Mouse (Mus musculus) forebrain, embryonic 11.5 days (tissue): ENCODE measurements around the gene Zfyve1. TPM values are rescaled to one million over a fixed set of nuclear protein-coding genes. Genes with fewer than 3 reads are reported as not detected.
"Not testable (repeated sequence)": the region's sequence is repeated elsewhere in the genome, so short reads cannot be mapped to it uniquely, and the experiment has no call there.

Experiments used
- ATAC-seq: fragments of 200-750 bp; cut with Nextera tagmentation; replicated peaks from 2 replicates; pipeline ENCODE4 v1.8.0; 2017; ENCODE audit warnings: moderate TSS enrichment; ENCODE audit not compliant: low FRiP score
- DNase-seq: peaks from one replicate; pipeline ENCODE4 v3.0.0-alpha.2; 2017; ENCODE audit warnings: low spot score
- H3K27ac ChIP-seq: fragments of 300-500 bp; sonication (generic); 2 replicates; pipeline ENCODE4 v1.5.1; 2014; ENCODE audit warnings: low read depth, low read length
- H3K27me3 ChIP-seq: fragments of 300-500 bp; sonication (generic); 2 replicates; pipeline ENCODE4 v1.6.1; 2014; ENCODE audit warnings: mild to moderate bottlenecking, low read length, mixed read lengths; ENCODE audit not compliant: control insufficient read depth, insufficient read depth
- H3K36me3 ChIP-seq: fragments of 300-500 bp; sonication (generic); 2 replicates; pipeline ENCODE4 v1.6.1; 2014; ENCODE audit warnings: mild to moderate bottlenecking, low read length, moderate library complexity, mixed read lengths; ENCODE audit not compliant: control insufficient read depth, insufficient read depth
- H3K4me1 ChIP-seq: fragments of 300-500 bp; sonication (generic); replicated peaks from 2 replicates; pipeline ENCODE4 v1.6.1; 2014; ENCODE audit warnings: low read length, mixed read lengths; ENCODE audit not compliant: control insufficient read depth, insufficient read depth
- H3K4me2 ChIP-seq: fragments of 300-500 bp; sonication (generic); 2 replicates; pipeline ENCODE4 v1.6.1; 2014; ENCODE audit warnings: low read depth, mild to moderate bottlenecking, low read length, moderate library complexity, mixed read lengths; ENCODE audit not compliant: severe bottlenecking
- H3K4me3 ChIP-seq: fragments of 300-500 bp; sonication (generic); 2 replicates; pipeline ENCODE4 v1.5.1; 2014; ENCODE audit warnings: low read depth, low read length
- H3K9ac ChIP-seq: fragments of 300-500 bp; sonication (generic); 2 replicates; pipeline ENCODE4 v1.6.1; 2014; ENCODE audit warnings: low read length
- H3K9me3 ChIP-seq: fragments of 300-500 bp; sonication (generic); 2 replicates; pipeline ENCODE4 v1.6.1; 2016; ENCODE audit warnings: low read length, mixed read lengths; ENCODE audit not compliant: control insufficient read depth
- WGBS: fragments of 180-500 bp; shearing (Covaris S2); extraction: QIAGEN DNeasy Blood & Tissue Kit; methylation state at CpG from one replicate; pipeline ENCODE4 v1.1.7; 2014; 5-methylcytosine and 5-hydroxymethylcytosine counted together
- polyA plus RNA-seq: library from polyadenylated mRNA; unstranded; fragments of >200 nt; fragmentation: Nextera tagmentation; extraction: Ambion mirVana; gene quantifications from 2 replicates; pipeline ENCODE4 v1.2.1, GENCODE M21; 2014

The Zfyve1 gene
- 24.8 and 24.9 TPM in 2 replicates for polyA plus RNA-seq

DNA sequence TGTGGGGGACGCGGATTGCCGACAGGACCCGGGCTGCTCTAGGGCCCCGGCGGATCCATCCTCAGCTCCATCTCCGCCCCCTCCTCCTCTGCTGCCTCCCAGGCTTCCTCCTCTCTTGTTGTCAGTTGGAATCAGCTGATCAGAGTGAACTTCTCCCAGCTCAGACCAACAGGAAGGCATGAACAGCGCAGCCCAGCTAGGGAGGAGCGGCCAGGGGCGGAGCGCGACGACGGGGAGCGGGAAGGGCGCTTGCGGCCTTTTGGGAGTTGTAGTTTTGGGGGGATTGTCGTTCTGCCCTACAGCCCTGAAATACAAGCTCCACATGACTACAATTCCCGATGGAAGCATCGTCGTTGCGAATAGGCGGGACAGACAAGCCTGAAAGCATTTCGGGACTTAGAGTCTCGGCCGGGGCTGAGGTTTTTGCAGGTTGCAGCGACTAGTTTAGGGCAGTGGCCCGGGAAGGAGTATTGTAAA, at the start of gene Zfyve1:
Zfyve1 (minus strand) TSS at position 198 of the 477 bp plus-strand sequence.
- Histone ChIP-seq H3K9ac (peak within 1 kb of the TSS; percentile 94), H3K27me3 (no peaks in the 10 kb centered on the region), H3K36me3 (peaks cover 4% of the 10 kb centered on the region; the same call in 1 of the 2 replicates), H3K4me1 (no peaks in the 10 kb centered on the region; the same call in 1 of the 2 replicates), H3K9me3 (no peaks in the 10 kb centered on the region), H3K4me3 (peak within 1 kb of the TSS; percentile 76), H3K27ac (peak within 1 kb of the TSS; percentile 73), H3K4me2 (peak within 1 kb of the TSS; percentile 67)
- WGBS: under 1% methylated on average over 28 of the region's 28 CpGs
- ATAC-seq (peak; percentile 99), DNase-seq (peak; percentile 96)

DNA sequence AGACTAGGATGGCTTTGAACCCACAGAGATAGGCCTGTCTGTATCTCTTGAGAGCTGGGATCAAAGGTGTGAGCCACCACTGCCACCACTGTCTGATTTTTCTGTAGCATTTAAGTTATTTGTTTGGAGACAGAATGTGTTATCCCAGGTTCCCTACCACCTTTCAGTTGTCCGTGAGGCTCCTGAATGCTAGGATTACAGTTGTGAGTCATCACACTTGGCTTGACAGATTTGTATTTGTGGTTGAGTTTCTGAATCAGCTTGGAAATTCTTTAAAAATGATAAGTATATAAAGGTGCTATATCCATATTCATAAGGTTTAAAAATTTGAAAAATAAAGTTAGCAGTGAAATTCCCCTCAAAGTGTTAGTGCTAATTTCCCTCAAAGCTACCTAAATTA, 46.1 kb upstream of the Zfyve1 start:
- Histone ChIP-seq H3K27me3 (no peaks in the 10 kb centered on the region), H3K9ac (no peak overlapping the region), H3K4me1 (no peaks in the 10 kb centered on the region), H3K36me3 (peaks cover 16% of the 10 kb centered on the region), H3K9me3 (no peaks in the 10 kb centered on the region), H3K27ac (no peak overlapping the region), H3K4me2 (no peak overlapping the region), H3K4me3 (no peak overlapping the region)
- DNase-seq (no peak), ATAC-seq (no peak)
- 90% methylated on average over 1 of the region's 1 CpGs for WGBS

DNA sequence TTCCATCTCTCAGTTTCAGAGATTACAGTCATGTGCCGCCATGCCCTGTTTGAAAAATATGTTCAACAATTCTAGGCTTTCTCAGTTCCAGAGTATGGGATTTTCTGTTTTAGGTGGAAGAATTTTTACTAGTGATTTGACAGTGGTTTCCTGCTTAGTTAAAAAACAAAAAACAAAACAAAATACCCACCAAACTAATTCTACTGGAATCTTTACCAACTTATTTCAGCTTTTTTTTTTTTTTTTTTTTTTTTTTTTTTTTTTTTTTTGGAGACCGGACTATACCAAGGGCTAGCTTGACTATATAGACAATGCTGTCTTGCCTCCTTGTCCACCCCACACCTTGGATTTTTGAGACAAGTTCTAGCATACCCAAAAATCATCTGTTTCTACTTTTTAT, 44.2 kb upstream of the Zfyve1 start:
- DNase-seq: no peak
- no peaks in the 10 kb centered on the region for H3K4me1 ChIP-seq
- H3K36me3 ChIP-seq: peaks cover 13% of the 10 kb centered on the region
- H3K4me3 ChIP-seq: no peak overlapping the region
- H3K9me3 ChIP-seq: no peaks in the 10 kb centered on the region
- no peak for ATAC-seq
- no peaks in the 10 kb centered on the region for H3K27me3 ChIP-seq
- no peak overlapping the region for H3K9ac ChIP-seq
- H3K27ac ChIP-seq: no peak overlapping the region
- WGBS: 97% methylated on average over 2 of the region's 2 CpGs
- H3K4me2 ChIP-seq: no peak overlapping the region

DNA sequence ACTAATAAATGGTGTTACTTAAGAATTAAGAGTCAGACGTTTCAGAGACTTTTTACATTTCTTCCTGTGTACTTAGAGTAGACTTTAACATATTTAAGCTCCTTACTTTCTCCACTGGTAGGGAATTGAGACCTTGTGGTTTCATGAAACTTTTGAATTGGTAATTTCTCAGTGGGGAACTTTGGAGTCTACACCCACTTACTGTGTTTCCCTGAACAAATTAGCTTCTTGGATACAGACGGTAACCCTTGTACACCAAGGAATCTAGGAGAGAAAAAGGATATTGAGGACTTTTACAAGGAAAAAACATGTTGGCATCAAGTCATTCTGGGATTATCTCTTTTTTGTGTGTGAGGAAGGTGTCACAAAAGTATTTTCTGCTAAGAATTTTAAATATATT, 36.8 kb upstream of the Zfyve1 start:
- Histone ChIP-seq H3K4me2 (peak overlapping the region; percentile 63; the same call in 1 of the 2 replicates), H3K27me3 (no peaks in the 10 kb centered on the region), H3K9me3 (no peaks in the 10 kb centered on the region), H3K27ac (no peak overlapping the region), H3K4me1 (no peaks in the 10 kb centered on the region; the same call in 1 of the 2 replicates), H3K36me3 (no peaks in the 10 kb centered on the region; the same call in 1 of the 2 replicates), H3K4me3 (peak overlapping the region; percentile 91; the same call in 1 of the 2 replicates), H3K9ac (no peak overlapping the region)
- ATAC-seq (no peak), DNase-seq (no peak)
- WGBS: 55% methylated on average over 2 of the region's 2 CpGs

DNA sequence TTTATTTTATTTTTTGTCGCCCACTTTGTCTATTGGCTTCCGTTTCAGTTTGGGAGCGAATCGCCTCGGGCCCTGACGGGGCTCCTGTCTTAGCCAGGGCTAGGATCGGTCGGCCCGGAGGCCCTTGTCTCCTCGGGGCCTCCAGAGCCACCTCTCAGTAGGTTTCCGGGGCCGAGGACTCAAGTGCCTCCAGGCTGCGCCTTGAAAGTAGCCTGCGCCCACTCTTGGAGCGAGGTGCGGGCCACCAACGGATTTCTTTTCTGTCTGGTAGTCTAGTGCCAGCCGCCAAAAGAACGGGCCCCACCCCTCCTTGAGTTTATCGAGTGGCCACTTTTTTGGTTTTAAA, 35.6 kb upstream of the Zfyve1 start:
- DNase-seq: no peak

DNA sequence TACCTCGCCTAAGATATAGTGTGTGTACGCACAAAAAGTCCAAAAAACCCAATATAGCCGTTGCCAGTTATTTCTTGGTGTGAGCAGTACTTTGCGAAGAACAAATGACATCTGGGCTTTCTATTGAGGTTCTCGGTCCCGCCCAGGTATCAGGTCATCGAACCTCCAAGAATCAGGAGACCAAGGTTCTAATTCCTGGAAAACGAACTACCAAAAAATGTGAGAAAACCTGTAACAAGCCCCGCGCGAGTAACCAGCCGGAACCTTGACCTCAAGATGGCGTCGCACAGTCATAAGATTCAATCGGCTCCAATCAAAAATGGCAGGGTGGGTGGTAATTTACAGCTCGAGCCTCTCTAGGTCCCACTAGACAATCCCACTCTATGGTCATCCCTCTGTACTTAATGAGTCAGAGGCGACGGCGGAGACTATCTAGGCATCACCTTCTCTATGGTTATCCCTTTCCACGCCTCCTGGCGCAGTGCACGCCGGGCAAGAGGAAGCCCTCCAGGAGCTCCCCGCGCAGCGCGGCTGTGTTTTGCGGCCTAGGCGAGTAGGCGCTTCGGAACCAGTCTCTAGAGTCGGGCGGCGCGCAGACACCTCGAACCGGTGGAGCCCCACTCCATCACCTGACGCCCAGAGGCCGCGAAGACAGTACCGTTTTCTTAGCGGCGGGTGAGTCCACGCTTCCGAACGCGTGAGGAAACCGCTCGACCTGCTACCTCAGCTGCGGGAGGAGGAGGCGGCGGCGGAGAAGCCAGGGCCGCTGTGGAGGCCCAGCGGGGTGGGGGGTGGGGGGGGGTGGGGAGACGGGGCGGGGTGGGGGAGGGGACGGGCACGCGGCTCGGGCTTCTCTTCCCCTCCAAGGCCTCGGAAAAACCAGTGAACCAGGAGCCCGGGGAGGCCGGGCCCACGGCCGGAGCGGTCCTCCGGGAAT, 35.0 kb upstream of the Zfyve1 start:
- Histone ChIP-seq H3K36me3 (no peaks in the 10 kb centered on the region), H3K4me2 (peak overlapping the region; percentile 63), H3K27me3 (no peaks in the 10 kb centered on the region), H3K9me3 (no peaks in the 10 kb centered on the region), H3K4me1 (no peaks in the 10 kb centered on the region; the same call in 1 of the 2 replicates), H3K27ac (peak overlapping the region; percentile 93), H3K4me3 (peak overlapping the region; percentile 91), H3K9ac (peak overlapping the region; percentile 98)
- peak; percentile 100 for ATAC-seq
- 1% methylated on average over 56 of the region's 68 CpGs for WGBS
- peak; percentile 97 for DNase-seq

More for the DNA sequence above, 35.6 kb upstream of the Zfyve1 start:
- Histone ChIP-seq H3K9ac (peak overlapping the region; percentile 98), H3K27ac (peak overlapping the region; percentile 93), H3K9me3 (no peaks in the 10 kb centered on the region), H3K4me1 (no peaks in the 10 kb centered on the region; the same call in 1 of the 2 replicates), H3K36me3 (no peaks in the 10 kb centered on the region), H3K4me2 (peak overlapping the region; percentile 63), H3K4me3 (peak overlapping the region; percentile 91), H3K27me3 (no peaks in the 10 kb centered on the region)
- WGBS: under 1% methylated on average over 20 of the region's 20 CpGs
- ATAC-seq: peak; percentile 66

DNA sequence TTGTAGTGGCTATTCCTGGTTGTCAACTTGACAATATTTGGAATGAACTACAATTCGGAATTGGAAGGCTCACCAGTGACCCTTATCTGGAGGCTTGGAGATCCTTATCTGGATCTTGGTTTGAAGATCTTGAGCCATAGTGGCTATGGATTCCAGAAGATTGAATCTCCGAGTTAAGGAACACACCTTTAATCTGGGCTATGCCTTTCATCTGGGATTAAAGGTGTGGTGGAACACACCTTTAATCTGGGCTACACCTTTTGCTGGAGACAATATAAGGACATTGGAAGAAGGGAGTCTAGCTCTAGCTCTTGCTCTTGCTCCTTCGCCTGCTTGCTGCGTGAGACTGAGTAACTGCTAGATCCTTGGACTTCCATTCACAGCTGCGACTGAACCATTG, 33.9 kb upstream of the Zfyve1 start, which contains the start of gene Rbm25:
Rbm25 (plus strand) TSS at position 301 of the 400 bp plus-strand sequence.
- peak within 1 kb of the TSS; percentile 58 for H3K4me2 ChIP-seq
- not testable (repeated sequence) for H3K36me3 ChIP-seq, H3K9me3 ChIP-seq, H3K4me1 ChIP-seq, H3K27me3 ChIP-seq, DNase-seq, ATAC-seq
- H3K4me3 ChIP-seq: peak within 1 kb of the TSS; percentile 91
- WGBS: no CpG with 5 or more reads among the region's 5 CpGs
- H3K27ac ChIP-seq: peak within 1 kb of the TSS; percentile 93
- H3K9ac ChIP-seq: peak within 1 kb of the TSS; percentile 98

DNA sequence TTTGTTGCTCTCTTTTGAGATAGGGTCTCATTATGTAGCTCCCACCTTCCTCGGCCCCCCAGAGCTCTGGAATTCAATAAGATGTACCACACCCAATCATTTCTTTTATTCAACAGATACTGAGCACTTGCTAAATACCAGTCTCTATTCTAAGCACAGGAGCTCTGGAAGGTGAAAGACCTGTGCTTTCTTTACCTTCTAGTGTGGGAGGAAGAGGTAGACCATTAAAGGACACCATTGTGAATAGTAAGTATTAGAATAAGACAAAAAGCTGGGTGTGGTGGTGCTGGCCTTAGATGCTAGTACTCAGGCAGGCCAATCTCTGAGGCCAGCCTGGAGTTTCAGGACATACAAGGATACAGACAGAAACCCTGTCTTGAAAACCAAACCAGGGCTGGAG, 27.3 kb upstream of the Zfyve1 start:
- DNase-seq: no peak
- no peaks in the 10 kb centered on the region for H3K4me1 ChIP-seq
- H3K27me3 ChIP-seq: no peaks in the 10 kb centered on the region
- no peaks in the 10 kb centered on the region for H3K9me3 ChIP-seq
- no peak overlapping the region for H3K4me2 ChIP-seq
- WGBS: 82% methylated on average over 1 of the region's 1 CpGs
- H3K4me3 ChIP-seq: no peak overlapping the region
- ATAC-seq: no peak
- H3K36me3 ChIP-seq: no peaks in the 10 kb centered on the region
- H3K27ac ChIP-seq: no peak overlapping the region
- H3K9ac ChIP-seq: no peak overlapping the region
